Mouse (Mus musculus): ENCODE data around the gene H2-Eb1.
A peak's percentile ranks its signal among the peaks of the same experiment; 100 is the strongest.

The H2-Eb1 gene

GRCm38 (mm10) chr17:34325436-34325835 is 19.8 kb downstream of the H2-Eb1 start, which contains the start of gene H2-Eb2:
Gene H2-Eb2 (plus strand): TSS chr17:34325665.
- peak; percentile 26 to 44 for DNase-seq

DNA sequence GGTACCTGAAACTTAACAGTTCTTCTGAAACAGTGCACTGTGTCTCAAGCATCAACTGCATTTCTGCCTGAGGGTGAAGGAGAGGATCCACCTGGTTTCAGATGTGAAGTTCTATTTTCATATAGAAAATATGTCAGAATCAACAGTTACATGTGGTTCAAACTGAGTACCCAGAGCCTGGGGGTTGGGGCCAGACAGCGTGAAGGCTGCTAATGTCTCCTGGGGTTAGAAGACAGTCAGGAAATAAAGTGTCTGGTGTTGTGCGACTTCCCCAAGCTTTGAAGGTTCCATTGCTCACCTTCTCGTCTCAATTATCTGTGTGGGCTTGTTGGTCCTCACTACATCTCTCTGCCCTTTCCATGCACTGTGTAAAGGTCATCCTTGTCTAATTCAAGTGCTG is 20.7 kb downstream of the H2-Eb1 start:
- DNase-seq = no peak

DNA sequence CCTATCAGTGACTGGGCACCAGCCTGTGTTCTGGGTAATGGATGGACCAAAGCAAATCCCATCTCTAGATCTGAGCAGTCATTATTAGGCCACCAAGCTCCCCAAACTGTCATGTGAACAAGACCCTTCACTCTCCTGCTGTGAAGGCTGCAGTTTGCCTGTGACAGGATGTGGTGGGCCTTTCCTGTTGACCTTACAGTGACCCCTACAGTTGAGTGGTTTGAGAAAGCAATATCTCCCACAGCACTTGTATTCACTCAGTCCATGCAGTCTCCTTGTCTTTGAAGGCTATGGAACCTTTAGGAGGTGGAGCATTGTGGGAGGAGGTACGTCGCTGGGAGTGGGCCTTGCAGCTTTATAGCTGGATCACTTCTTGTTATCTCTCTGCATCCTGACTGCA is 24.1 kb downstream of the H2-Eb1 start:
- DNase-seq = no peak

- DNase-seq = no peak
Observed at GRCm38 (mm10) chr17:34331200-34331599, 25.5 kb downstream of the H2-Eb1 start.

- no peak for DNase-seq
Observed at GRCm38 (mm10) chr17:34340619-34341402, 35.1 kb downstream of the H2-Eb1 start.

GRCm38 (mm10) chr17:34344882-34345281 is 39.2 kb downstream of the H2-Eb1 start:
- DNase-seq = no peak

GRCm38 (mm10) chr17:34345486-34345885 is 39.8 kb downstream of the H2-Eb1 start:
- no peak for DNase-seq

GRCm38 (mm10) chr17:34346041-34346440 is 40.4 kb downstream of the H2-Eb1 start:
- no peak for DNase-seq

DNA sequence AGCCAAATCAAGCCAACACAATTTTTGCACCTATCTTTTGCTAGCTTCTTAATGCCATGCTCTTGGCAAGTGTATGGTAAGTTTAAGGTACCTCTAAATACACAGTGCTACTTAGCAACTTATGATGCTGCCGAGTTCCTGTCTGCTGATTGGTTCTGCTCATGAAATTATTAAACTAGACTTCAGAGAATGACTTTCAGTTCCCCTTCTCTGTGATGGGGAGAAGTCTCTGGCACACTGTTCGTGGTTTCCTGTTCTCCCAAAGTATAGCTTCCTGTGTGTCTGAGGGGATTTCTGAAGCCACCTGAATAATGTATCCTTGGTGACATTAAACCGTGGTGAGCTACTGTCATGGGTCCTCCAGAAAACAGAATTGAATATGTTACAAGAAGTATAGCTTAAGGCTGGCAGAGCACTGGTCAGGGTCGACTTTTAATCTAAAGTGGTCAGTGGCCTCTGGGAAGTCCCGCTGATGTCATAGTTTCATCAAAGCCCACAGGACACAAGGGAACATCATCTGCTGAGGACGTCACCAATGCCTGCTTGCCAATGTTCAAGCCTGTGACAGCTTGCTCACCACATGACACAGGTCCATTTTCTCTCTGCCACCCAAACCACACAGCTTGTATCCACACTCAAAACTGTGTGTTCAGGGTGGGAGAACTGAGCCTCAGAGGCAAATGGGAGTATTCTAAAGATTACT is 42.1 kb downstream of the H2-Eb1 start:
- peak; percentile 70 to 73 for DNase-seq

DNA sequence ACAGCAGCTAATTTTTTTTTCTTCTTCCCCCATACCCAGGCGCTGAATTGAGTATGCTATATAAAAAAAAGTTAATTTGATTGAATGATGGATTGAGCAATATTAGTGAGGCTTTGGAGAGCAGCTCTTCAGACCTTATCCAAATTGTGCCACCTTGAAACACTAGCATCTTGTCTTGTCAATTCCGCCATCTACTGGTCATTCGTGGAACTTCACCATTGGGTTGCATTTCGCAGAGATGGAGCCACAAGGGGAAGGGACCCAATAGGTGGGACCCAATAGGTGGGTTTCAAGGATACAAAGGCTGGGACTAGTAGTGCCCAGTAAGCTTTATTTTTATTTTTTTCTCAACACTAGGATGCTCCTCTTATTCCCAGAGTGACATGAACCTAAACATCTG is 43.8 kb downstream of the H2-Eb1 start:
- DNase-seq = peak; percentile 89 to 94

- DNase-seq = no peak
Observed at GRCm38 (mm10) chr17:34354539-34354938, 48.9 kb downstream of the H2-Eb1 start, which contains the start of gene Btnl2. Gene Btnl2 (plus strand): TSS chr17:34354822.

DNA sequence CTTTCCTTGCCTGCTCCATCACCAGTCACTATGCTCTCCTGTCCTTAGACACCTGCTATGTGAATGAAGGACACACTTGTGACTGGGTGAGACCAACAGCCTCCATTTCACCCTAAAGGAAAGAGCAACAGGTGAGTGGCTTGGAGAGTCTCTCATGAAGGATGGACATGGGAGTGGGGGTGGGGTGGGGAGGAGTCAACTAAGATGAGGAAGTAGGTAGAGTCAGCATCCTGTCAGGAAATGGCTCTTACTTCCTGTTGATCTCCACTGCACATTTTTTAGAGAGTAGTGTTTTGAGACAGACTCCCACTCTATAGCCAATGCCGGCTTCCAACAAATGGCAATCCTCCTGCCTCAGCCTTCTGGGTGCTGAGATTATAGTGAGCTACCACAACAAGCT is 49.3 kb downstream of the H2-Eb1 start:
- no peak for DNase-seq

DNA sequence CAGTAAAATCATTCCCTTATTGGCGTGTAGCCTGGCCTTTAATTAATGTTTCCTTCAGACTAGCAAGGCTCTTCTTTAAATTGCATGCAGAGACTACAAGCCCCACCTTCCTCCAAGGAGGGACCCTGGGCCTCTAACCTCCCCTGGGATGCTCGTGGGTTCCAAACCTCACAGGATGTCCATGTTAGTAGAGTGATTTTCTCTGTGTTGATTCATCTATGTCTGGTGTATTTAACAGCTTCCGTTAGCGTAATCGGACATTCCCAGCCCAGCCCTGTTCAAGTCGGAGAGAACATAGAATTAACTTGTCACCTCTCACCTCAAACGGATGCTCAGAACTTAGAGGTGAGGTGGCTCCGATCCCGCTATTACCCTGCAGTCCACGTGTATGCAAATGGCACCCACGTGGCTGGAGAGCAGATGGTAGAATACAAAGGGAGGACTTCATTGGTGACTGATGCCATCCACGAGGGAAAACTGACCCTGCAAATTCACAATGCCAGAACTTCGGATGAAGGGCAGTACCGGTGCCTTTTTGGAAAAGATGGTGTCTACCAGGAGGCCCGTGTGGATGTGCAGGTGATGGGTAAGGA is 57.4 kb downstream of the H2-Eb1 start:
- DNase-seq = no peak

DNA sequence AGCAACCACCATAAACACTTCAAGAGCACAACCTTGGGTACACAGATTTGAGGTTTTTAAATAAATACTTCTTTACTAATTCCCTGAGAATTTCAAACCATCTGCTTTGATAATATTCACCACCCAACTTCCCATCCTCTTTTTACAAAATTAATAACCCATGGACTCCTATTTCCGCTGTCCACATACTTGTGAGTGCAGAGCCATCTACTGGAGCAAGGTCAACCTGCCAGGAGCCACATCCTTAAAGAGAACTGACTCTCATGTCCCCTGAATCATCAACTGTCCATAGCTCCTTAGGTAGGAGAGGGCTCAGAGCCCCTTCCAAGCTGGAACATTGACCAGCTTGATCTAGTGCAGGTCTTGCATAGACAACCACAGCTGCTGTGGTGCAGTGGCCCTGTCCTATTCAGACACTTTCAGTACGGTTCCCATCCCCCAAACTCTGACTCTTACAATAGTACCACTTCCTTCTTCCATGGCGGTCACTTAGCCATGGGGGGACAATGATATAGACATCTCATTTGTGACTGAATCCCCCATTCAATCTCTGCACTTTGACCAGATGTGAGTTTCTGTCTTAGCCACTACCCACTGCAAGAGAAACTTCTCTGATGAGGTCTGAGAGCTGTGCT is 58.1 kb downstream of the H2-Eb1 start:
- no peak for DNase-seq

DNA sequence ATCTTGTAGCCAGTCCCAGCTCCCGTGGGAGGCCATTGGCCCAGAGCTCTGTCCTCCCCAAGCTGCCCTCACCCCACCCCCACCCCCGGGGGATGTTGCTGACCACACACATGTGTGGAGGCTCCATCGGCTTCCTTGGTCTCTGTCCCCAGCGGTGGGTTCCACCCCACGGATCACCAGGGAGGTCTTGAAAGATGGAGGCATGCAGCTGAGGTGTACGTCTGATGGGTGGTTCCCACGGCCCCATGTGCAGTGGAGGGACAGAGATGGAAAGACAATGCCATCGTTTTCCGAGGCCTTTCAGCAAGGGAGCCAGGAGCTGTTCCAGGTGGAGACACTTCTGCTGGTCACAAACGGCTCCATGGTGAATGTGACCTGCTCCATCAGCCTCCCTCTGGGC is 59.4 kb downstream of the H2-Eb1 start:
- DNase-seq = no peak

Data from cerebellum, postnatal 10 days (tissue).